Mouse (Mus musculus): ENCODE results near the gene Glcci1. TPM values are rescaled to one million over a fixed set of nuclear protein-coding genes. Genes with fewer than 3 reads are reported as not detected.

Gene Glcci1
- total and polyA plus RNA-seq, 3 experiments = 1.8 to 31.1 (median 7.9) TPM

- Histone ChIP-seq H3K27me3 (ENCODE audit: control insufficient read depth in 1 of 2, insufficient read depth in 2 of 2, low read length in 2 of 2) (no peaks in the 10 kb centered on the region), H3K9ac (ENCODE audit: control insufficient read depth, low read depth, low read length, poor library complexity, severe bottlenecking) (no peak overlapping the region), H3K27ac (ENCODE audit: control insufficient read depth, low read depth, low read length) (no peak overlapping the region), H3K36me3 (ENCODE audit: control insufficient read depth in 1 of 2, insufficient read depth in 2 of 2, low read length in 2 of 2) (no peaks in the 10 kb centered on the region), H3K79me2 (ENCODE audit: control insufficient read depth, insufficient read depth, low read length, poor library complexity) (no peaks in the 10 kb centered on the region), H3K9me3 (replicated peaks; ENCODE audit: insufficient read depth, low read length) (no peaks in the 10 kb centered on the region), H3K4me3 (ENCODE audit: control insufficient read depth in 1 of 2, insufficient read depth in 1 of 2, low read depth in 2 of 2, low read length in 2 of 2) (no peak overlapping the region), H3K4me1 (ENCODE audit: control insufficient read depth in 1 of 2, insufficient read depth in 2 of 2, low read length in 2 of 2) (0 out of 4 replicates have a peak, but pooled peaks cover 0 to 2% of the 10 kb centered on the region in 2 experiments)
- no peak for DNase-seq (ENCODE audit: low read depth, low spot score)
- TF ChIP-seq MAFK (IDR thresholded peaks at IDR 0.05; ENCODE audit: borderline replicate concordance, low read depth, low read length) (no peak), UBTF (IDR thresholded peaks at IDR 0.05; ENCODE audit: borderline replicate concordance, insufficient read depth, low read depth, low read length) (no peak), TCF12 (IDR thresholded peaks at IDR 0.05; ENCODE audit: low read depth, low read length) (no peak), RCOR1 (IDR thresholded peaks at IDR 0.05; ENCODE audit: low read depth, low read length) (no peak), MXI1 (IDR thresholded peaks at IDR 0.05; ENCODE audit: low read depth, low read length) (no peak), MYB (IDR thresholded peaks at IDR 0.05; ENCODE audit: low read depth, low read length) (no peak), POLR2A (IDR thresholded peaks at IDR 0.05; ENCODE audit: control insufficient read depth in 1 of 2, insufficient read depth in 1 of 2, low read depth in 1 of 2, low read length in 2 of 2, poor library complexity in 1 of 2) (no peak), BHLHE40 (IDR thresholded peaks at IDR 0.05; ENCODE audit: borderline replicate concordance, low read depth, low read length) (no peak), POLR2AphosphoS5 (IDR thresholded peaks at IDR 0.05; ENCODE audit: borderline replicate concordance, low read depth, low read length) (no peak), CTCF (IDR thresholded peaks at IDR 0.05 in 2 of 3, conservative IDR thresholded peaks at IDR 0.05 in 1 of 3; ENCODE audit: control insufficient read depth in 1 of 3, insufficient read depth in 1 of 3, low read depth in 2 of 3, low read length in 3 of 3, poor library complexity in 1 of 3, severe bottlenecking in 1 of 3) (no peak), MAX (IDR thresholded peaks at IDR 0.05; ENCODE audit: low read length) (no peak), SMC3 (IDR thresholded peaks at IDR 0.05; ENCODE audit: low read depth, low read length) (no peak), CHD1 (IDR thresholded peaks at IDR 0.05; ENCODE audit: low read depth, low read length) (no peak)
Measured at GRCm38 (mm10) chr6:8551155-8551554, 41.8 kb downstream of the Glcci1 start.

DNA sequence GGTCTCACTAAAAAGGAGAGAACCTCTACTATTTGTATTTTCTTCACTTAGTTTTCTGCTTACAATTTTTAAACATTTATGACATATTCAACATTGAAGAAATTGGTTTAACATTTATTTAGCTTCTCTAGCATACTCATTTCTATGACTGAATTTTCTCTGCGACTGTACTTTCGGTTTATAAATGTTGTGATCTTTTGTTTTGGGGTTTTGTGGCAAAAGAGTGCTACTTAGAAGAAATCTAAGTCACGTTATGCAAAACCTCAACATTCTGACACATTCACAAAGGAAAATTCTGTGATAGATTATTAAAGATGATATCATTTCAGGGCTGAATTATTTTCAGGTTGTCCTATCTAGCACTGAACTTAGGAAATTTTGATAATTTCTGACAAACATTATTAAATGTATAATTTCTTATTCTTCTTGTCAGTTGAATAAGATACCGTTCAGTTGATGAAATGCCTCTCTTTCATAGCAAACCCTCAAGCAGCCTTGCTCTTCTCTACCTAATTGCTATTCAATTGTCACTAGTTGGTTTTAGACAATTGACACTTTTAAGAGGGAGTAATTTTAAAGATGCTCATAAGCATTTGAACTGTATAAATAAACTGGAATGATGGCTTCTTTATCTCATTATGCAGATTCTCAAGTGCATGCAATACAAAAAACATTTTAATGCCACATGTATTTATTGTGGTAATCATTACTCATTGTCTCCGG is 47.6 kb downstream of the Glcci1 start:
- DNase-seq (ENCODE audit: low read depth, low spot score) = no peak
- Histone ChIP-seq H3K9me3 (replicated peaks; ENCODE audit: insufficient read depth, low read length) (no peaks in the 10 kb centered on the region), H3K36me3 (ENCODE audit: control insufficient read depth in 1 of 2, insufficient read depth in 2 of 2, low read length in 2 of 2) (peaks cover 0 to 2% of the 10 kb centered on the region in 2 experiments; a peak in 1 of 4 replicates), H3K27me3 (ENCODE audit: control insufficient read depth in 1 of 2, insufficient read depth in 2 of 2, low read length in 2 of 2) (no peaks in the 10 kb centered on the region), H3K9ac (ENCODE audit: control insufficient read depth, low read depth, low read length, poor library complexity, severe bottlenecking) (no peak overlapping the region), H3K4me1 (ENCODE audit: control insufficient read depth in 1 of 2, insufficient read depth in 2 of 2, low read length in 2 of 2) (peaks cover 0 to 2% of the 10 kb centered on the region in 2 experiments; a peak in 1 of 4 replicates), H3K4me3 (ENCODE audit: control insufficient read depth in 1 of 2, insufficient read depth in 1 of 2, low read depth in 2 of 2, low read length in 2 of 2) (no peak overlapping the region), H3K27ac (ENCODE audit: control insufficient read depth, low read depth, low read length) (no peak overlapping the region), H3K79me2 (ENCODE audit: control insufficient read depth, insufficient read depth, low read length, poor library complexity) (no peaks in the 10 kb centered on the region)
- TF ChIP-seq MAFK (IDR thresholded peaks at IDR 0.05; ENCODE audit: borderline replicate concordance, low read depth, low read length) = no peak
- TF ChIP-seq HCFC1 (IDR thresholded peaks at IDR 0.05; ENCODE audit: low read depth, low read length) = no peak
- TF ChIP-seq RCOR1 (IDR thresholded peaks at IDR 0.05; ENCODE audit: low read depth, low read length) = no peak
- TF ChIP-seq GABPA (IDR thresholded peaks at IDR 0.05; ENCODE audit: low read depth, low read length) = no peak
- no peak for TF ChIP-seq MEF2A (IDR thresholded peaks at IDR 0.05; ENCODE audit: extremely low read depth, insufficient replicate concordance, low read depth, low read length, poor library complexity, severe bottlenecking)
- no peak for TF ChIP-seq NELFE (IDR thresholded peaks at IDR 0.05; ENCODE audit: low read depth, low read length)
- no peak for TF ChIP-seq POLR2AphosphoS2 (IDR thresholded peaks at IDR 0.05; ENCODE audit: low read length)
- TF ChIP-seq USF2 (IDR thresholded peaks at IDR 0.05; ENCODE audit: borderline replicate concordance in 1 of 2, insufficient read depth in 1 of 2, low read depth in 1 of 2, low read length in 2 of 2) = no peak
- no peak for TF ChIP-seq ZC3H11A (IDR thresholded peaks at IDR 0.05; ENCODE audit: low read depth, low read length)
- TF ChIP-seq TBP (IDR thresholded peaks at IDR 0.05; ENCODE audit: low read depth, low read length) = no peak
- TF ChIP-seq BHLHE40 (IDR thresholded peaks at IDR 0.05; ENCODE audit: borderline replicate concordance, low read depth, low read length) = no peak
- no peak for TF ChIP-seq UBTF (IDR thresholded peaks at IDR 0.05; ENCODE audit: borderline replicate concordance, insufficient read depth, low read depth, low read length)
- TF ChIP-seq ZMIZ1 (IDR thresholded peaks at IDR 0.05; ENCODE audit: low read depth, low read length) = no peak

All from MEL (cell line).